Mouse (Mus musculus) kidney, postnatal 4 days (tissue): ENCODE results near the gene Agr2.

Experiments
- DNase-seq, 2 experiments: peaks; one replicate each; pipeline ENCODE4 v3.0.0; 2021; ENCODE audit warnings: mixed read lengths in 2 of 2

Agr2 gene

GRCm38 (mm10) chr12:36027171-36027570 is 34.5 kb downstream of the Agr2 start:
- DNase-seq: no peak

GRCm38 (mm10) chr12:36028968-36029645 is 36.4 kb downstream of the Agr2 start:
- no peak for DNase-seq

- DNase-seq: no peak
Observed at GRCm38 (mm10) chr12:36029687-36030086, 37.0 kb downstream of the Agr2 start.

- DNase-seq: no peak
Observed at GRCm38 (mm10) chr12:36030660-36031363, 38.1 kb downstream of the Agr2 start.

GRCm38 (mm10) chr12:36032419-36032818 is 39.7 kb downstream of the Agr2 start:
- DNase-seq: no peak

- no peak for DNase-seq
Observed at GRCm38 (mm10) chr12:36035501-36035900, 42.8 kb downstream of the Agr2 start.

- no peak for DNase-seq
Observed at GRCm38 (mm10) chr12:36036121-36036520, 43.4 kb downstream of the Agr2 start.

- no peak for DNase-seq
Observed at GRCm38 (mm10) chr12:36036776-36037175, 44.1 kb downstream of the Agr2 start.

GRCm38 (mm10) chr12:36039541-36040084 is 46.9 kb downstream of the Agr2 start:
- no peak for DNase-seq

- DNase-seq: no peak
Observed at GRCm38 (mm10) chr12:36040571-36041280, 48.0 kb downstream of the Agr2 start.

- DNase-seq: no peak
Observed at GRCm38 (mm10) chr12:36041281-36041589, 48.5 kb downstream of the Agr2 start.

GRCm38 (mm10) chr12:36041703-36042347 is 49.1 kb downstream of the Agr2 start:
- DNase-seq: peak; percentile 57 to 75

- DNase-seq: peak; percentile 88 to 93
Observed at GRCm38 (mm10) chr12:36042348-36042778, 49.7 kb downstream of the Agr2 start, which contains the start of gene Tspan13. Gene Tspan13, minus strand, starts transcription at chr12:36042500.

- no peak for DNase-seq
Observed at GRCm38 (mm10) chr12:36044691-36045090, 52.0 kb downstream of the Agr2 start.

- no peak for DNase-seq
Observed at GRCm38 (mm10) chr12:36046196-36046595, 53.5 kb downstream of the Agr2 start.

- no peak for DNase-seq
Observed at GRCm38 (mm10) chr12:36047593-36047992, 54.9 kb downstream of the Agr2 start.

- no peak for DNase-seq
Observed at GRCm38 (mm10) chr12:36050276-36050675, 57.6 kb downstream of the Agr2 start.
